Mouse (Mus musculus): ENCODE measurements around the gene Rc3h2. TPM values are rescaled to one million over a fixed set of nuclear protein-coding genes. Genes with fewer than 3 reads are reported as not detected.

Rc3h2 gene
- polyA plus RNA-seq, 1 experiment, result 60.9 TPM

DNA sequence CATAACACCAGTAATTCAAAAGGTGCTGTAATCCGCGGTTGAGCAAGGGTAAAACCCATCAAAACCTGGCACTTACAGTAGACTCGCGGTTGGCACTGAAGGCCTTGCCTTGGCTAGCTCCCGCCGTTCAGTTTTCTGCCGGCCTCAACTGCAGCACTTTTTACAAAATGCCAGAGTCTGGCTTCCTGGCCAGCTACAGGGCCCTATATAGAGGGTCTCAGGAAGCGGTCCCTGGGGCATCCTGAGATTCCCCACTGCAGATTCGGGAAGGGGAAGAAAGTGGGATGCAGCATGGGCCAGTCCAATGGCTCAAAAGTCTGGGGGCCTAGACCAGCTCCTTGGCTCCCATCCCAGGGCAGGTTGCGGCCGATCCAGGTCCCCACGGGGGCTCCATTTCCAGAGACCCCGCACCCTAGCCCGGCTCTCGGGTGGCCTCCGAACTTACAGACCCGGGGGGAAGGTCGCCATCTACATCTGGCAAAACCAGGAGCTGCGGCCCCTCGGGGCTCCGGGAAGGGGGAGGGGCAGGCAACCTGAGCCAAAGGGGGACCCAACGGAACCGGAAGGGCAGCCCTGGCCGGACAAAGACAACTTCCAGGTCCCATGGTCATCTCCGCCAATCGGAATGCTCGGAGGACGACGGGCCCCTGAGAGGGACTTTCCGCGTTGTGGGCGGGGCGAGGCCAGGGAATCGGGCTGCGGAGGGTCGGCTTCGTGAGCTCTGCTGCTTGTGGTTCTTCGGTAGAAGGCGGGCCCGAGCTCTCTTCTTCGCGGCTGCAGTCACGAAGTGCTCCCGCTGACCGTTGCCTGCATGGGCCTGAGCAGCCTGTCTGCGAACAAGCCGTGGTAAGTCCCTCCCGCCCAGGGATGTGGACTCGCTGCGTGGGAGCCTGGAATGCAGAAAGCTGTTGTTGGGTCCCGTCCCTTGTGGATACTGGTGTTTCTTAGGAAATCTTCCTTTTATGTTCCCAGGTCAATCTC, 20.2 kb upstream of the Rc3h2 start, which contains the start of the genes Zbtb26, Zbtb6 and Rabgap1:
Gene Zbtb26 (minus strand): TSS at position 525 of the 981 bp plus-strand sequence.
Gene Zbtb6 (minus strand): TSS at position 561 of the 981 bp plus-strand sequence.
Gene Rabgap1 (plus strand): TSS at position 669 of the 981 bp plus-strand sequence.
- TF ChIP-seq CTCF (IDR thresholded peaks at IDR 0.05; ENCODE audit: low read depth, low read length), result no peak
- 0 out of 2 replicates have a peak, but pooled peaks have one; percentile 37 for TF ChIP-seq EP300 (IDR thresholded peaks at IDR 0.05; ENCODE audit: insufficient read depth, low read depth, low read length)
- Histone ChIP-seq H3K4me1 (ENCODE audit: control insufficient read depth, insufficient read depth, low read length) (peaks cover 2% of the 10 kb centered on the region), H3K36me3 (ENCODE audit: control insufficient read depth, insufficient read depth, low read length, poor library complexity, severe bottlenecking) (0 out of 2 replicates have a peak, but pooled peaks cover 3% of the 10 kb centered on the region), H3K4me3 (ENCODE audit: low read depth, low read length) (peak within 1 kb of the TSS; percentile 90), H3K27me3 (ENCODE audit: control insufficient read depth, insufficient read depth, low read length, poor library complexity, severe bottlenecking) (no peaks in the 10 kb centered on the region), H3K9ac (ENCODE audit: low read depth, poor library complexity, severe bottlenecking) (peak within 1 kb of the TSS; percentile 94), H3K9me3 (replicated peaks; ENCODE audit: control insufficient read depth, insufficient read depth, low read length, poor library complexity, severe bottlenecking) (no peaks in the 10 kb centered on the region), H3K27ac (ENCODE audit: insufficient read depth, low read length) (peak within 1 kb of the TSS; percentile 75)

DNA sequence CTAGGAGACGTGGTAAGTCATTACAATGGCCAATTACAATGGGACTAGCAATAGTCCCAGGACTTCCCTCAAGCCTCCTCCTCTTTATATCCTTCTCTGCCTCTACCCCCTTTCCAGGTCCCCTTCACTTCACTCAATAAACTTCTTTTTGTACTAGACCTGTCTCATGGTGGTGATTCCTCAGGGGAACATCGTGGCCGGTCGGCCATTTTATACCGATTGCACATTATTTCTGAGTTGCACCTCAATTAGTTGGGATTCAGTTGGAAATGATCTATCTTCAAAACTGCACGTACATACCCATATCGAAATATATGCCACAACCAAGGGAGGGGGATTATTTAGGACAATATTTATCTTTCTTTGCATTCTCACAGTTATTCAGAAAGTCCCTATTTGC, 8.9 kb upstream of the Rc3h2 start:
- no peaks in the 10 kb centered on the region for H3K27me3 ChIP-seq (ENCODE audit: control insufficient read depth, insufficient read depth, low read length, poor library complexity, severe bottlenecking)
- H3K4me1 ChIP-seq (ENCODE audit: control insufficient read depth, insufficient read depth, low read length), result no peaks in the 10 kb centered on the region
- no peak for TF ChIP-seq CTCF (IDR thresholded peaks at IDR 0.05; ENCODE audit: low read depth, low read length)
- peak overlapping the region; percentile 97 for H3K27ac ChIP-seq (ENCODE audit: insufficient read depth, low read length)
- H3K36me3 ChIP-seq (ENCODE audit: control insufficient read depth, insufficient read depth, low read length, poor library complexity, severe bottlenecking), result peaks cover 17% of the 10 kb centered on the region
- peak overlapping the region; percentile 80 for H3K9ac ChIP-seq (ENCODE audit: low read depth, poor library complexity, severe bottlenecking)
- H3K4me3 ChIP-seq (ENCODE audit: low read depth, low read length), result peak overlapping the region; percentile 91
- no peaks in the 10 kb centered on the region for H3K9me3 ChIP-seq (replicated peaks; ENCODE audit: control insufficient read depth, insufficient read depth, low read length, poor library complexity, severe bottlenecking)

DNA sequence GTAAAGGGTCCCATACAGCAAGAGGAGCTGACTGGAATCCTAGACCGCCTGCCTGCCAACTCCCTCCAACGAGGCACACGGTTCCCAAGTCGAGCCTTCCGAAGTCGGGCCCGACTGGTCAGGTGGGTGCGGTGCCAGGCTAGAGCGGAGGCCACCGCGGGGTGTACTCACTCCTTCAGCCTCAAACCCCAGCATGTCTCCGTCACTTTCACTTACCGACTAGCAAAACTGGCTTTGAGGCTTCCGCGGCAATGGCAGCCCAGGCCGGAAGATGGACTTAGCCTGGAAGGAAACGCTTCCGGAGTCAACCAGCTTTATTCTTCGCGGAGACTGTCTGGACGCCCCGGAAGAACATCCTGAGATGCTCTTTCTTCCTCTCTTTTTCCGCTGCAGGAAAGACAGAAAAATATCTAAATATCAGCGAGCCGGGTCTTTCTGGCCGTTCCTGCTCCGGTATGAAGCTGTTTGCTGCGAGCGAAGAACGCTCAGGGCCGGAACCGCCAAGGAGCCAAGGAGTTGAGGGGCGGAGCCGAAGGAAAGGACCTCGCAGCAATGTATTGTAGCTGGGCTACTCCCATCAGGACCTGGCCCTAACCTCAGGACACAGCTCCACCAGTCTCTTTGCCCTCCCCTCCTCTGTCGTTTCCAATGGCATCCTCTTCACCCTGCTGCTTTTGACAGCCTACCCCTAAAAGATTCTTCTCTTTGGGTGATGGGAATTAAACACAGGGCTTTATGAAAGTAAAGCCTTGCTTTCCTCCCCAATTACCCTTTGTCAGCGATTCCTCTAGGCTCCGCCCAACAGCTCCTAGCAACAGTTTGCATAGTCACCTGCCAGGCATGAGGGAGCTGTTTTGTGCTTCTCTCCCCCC, 8.1 kb upstream of the Rc3h2 start:
- peak overlapping the region; percentile 87 for H3K27ac ChIP-seq (ENCODE audit: insufficient read depth, low read length)

DNA sequence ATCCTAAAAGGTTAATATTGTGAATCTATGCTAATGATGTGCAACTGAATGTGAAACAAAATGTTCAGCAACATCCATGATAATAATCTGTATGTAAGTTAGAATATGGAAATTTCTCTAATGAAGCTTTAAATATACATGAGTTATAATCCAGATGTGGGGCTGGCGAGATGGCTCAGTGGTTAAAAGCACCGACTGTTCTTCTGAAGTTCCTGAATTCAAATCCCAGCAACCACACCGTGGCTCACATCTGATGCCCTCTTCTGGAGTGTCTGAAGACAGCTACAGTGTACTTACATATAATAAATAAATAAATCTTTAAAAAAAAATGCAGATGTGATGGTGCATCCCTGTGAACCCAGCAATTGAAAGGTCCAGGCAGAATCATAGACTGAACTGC, 968 bp upstream of the Rc3h2 start:
- Histone ChIP-seq H3K36me3 (ENCODE audit: control insufficient read depth, insufficient read depth, low read length, poor library complexity, severe bottlenecking) (peaks cover 2% of the 10 kb centered on the region), H3K4me1 (ENCODE audit: control insufficient read depth, insufficient read depth, low read length) (no peaks in the 10 kb centered on the region), H3K27me3 (ENCODE audit: control insufficient read depth, insufficient read depth, low read length, poor library complexity, severe bottlenecking) (no peaks in the 10 kb centered on the region), H3K9me3 (replicated peaks; ENCODE audit: control insufficient read depth, insufficient read depth, low read length, poor library complexity, severe bottlenecking) (no peaks in the 10 kb centered on the region), H3K9ac (ENCODE audit: low read depth, poor library complexity, severe bottlenecking) (no peak overlapping the region), H3K27ac (ENCODE audit: insufficient read depth, low read length) (no peak overlapping the region), H3K4me3 (ENCODE audit: low read depth, low read length) (no peak overlapping the region)
- no peak for TF ChIP-seq EP300 (IDR thresholded peaks at IDR 0.05; ENCODE audit: insufficient read depth, low read depth, low read length)
- no peak for TF ChIP-seq CTCF (IDR thresholded peaks at IDR 0.05; ENCODE audit: low read depth, low read length)

More for the DNA sequence above, 8.1 kb upstream of the Rc3h2 start:
- H3K27me3 ChIP-seq (ENCODE audit: control insufficient read depth, insufficient read depth, low read length, poor library complexity, severe bottlenecking), result no peaks in the 10 kb centered on the region
- peaks cover 11% of the 10 kb centered on the region for H3K36me3 ChIP-seq (ENCODE audit: control insufficient read depth, insufficient read depth, low read length, poor library complexity, severe bottlenecking)
- H3K9me3 ChIP-seq (replicated peaks; ENCODE audit: control insufficient read depth, insufficient read depth, low read length, poor library complexity, severe bottlenecking), result no peaks in the 10 kb centered on the region
- peak overlapping the region; percentile 80 for H3K9ac ChIP-seq (ENCODE audit: low read depth, poor library complexity, severe bottlenecking)
- H3K4me3 ChIP-seq (ENCODE audit: low read depth, low read length), result peak overlapping the region; percentile 99
- H3K4me1 ChIP-seq (ENCODE audit: control insufficient read depth, insufficient read depth, low read length), result no peaks in the 10 kb centered on the region
- 0 out of 2 replicates have a peak, but pooled peaks have one; percentile 1 for TF ChIP-seq EP300 (IDR thresholded peaks at IDR 0.05; ENCODE audit: insufficient read depth, low read depth, low read length)
- no peak for TF ChIP-seq POLR2A (IDR thresholded peaks at IDR 0.05; ENCODE audit: insufficient read depth, low read length)

DNA sequence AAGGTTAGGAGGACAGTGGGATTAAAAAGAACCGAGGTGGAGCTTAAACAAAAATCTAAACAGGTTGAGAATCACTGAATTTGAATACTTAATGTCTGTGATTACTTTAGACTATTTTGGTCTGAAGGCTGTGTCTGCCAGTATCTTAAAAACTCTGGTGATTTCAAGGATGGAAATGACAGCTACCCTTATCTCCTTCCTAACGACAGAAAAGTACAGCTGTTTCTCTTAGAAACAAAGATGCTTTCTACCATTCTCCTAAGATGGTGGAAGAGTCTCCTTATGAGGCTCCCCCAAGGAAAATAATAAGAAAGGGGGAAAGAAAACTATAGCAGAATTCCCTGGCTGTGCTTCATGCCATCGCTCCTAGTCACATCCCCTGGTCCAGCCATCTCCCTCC, 800 bp downstream of the Rc3h2 start:
- no peaks in the 10 kb centered on the region for H3K9me3 ChIP-seq (replicated peaks; ENCODE audit: control insufficient read depth, insufficient read depth, low read length, poor library complexity, severe bottlenecking)
- no peaks in the 10 kb centered on the region for H3K36me3 ChIP-seq (ENCODE audit: control insufficient read depth, insufficient read depth, low read length, poor library complexity, severe bottlenecking)
- H3K9ac ChIP-seq (ENCODE audit: low read depth, poor library complexity, severe bottlenecking), result peak overlapping the region; percentile 93
- TF ChIP-seq EP300 (IDR thresholded peaks at IDR 0.05; ENCODE audit: insufficient read depth, low read depth, low read length) (no peak), CTCF (IDR thresholded peaks at IDR 0.05; ENCODE audit: low read depth, low read length) (no peak), POLR2A (IDR thresholded peaks at IDR 0.05; ENCODE audit: insufficient read depth, low read length) (no peak)
- H3K27ac ChIP-seq (ENCODE audit: insufficient read depth, low read length), result no peak overlapping the region
- no peaks in the 10 kb centered on the region for H3K4me1 ChIP-seq (ENCODE audit: control insufficient read depth, insufficient read depth, low read length)
- H3K27me3 ChIP-seq (ENCODE audit: control insufficient read depth, insufficient read depth, low read length, poor library complexity, severe bottlenecking), result no peaks in the 10 kb centered on the region
- peak overlapping the region; percentile 85 for H3K4me3 ChIP-seq (ENCODE audit: low read depth, low read length)
